Mouse (Mus musculus) MEL (cell line): ENCODE data around the gene Irak2.

Experiments
- BHLHE40 ChIP-seq: IDR thresholded peaks from 2 replicates; pipeline ENCODE4 v1.6.1; 2012; ENCODE audit warnings: low read depth, mild to moderate bottlenecking, inconsistent platforms, low read length, improper control_type of control experiment, borderline replicate concordance
- CTCF ChIP-seq, 3 experiments: IDR thresholded peaks in 2 of 3; conservative IDR thresholded peaks in 1 of 3; 2 replicates each; pipeline ENCODE4 v1.5.1; 2011 to 2012; ENCODE audit warnings: low read length in 3 of 3, low read depth in 2 of 3, mild to moderate bottlenecking in 2 of 3, improper control_type of control experiment in 1 of 3, inconsistent platforms in 1 of 3, mixed read lengths in 1 of 3, moderate library complexity in 1 of 3; ENCODE audit not compliant: control insufficient read depth in 1 of 3, insufficient read depth in 1 of 3, poor library complexity in 1 of 3, severe bottlenecking in 1 of 3
- ETS1 ChIP-seq: IDR thresholded peaks from 2 replicates; pipeline ENCODE4 v1.6.1; 2012; ENCODE audit warnings: low read depth, mild to moderate bottlenecking, inconsistent platforms, low read length, improper control_type of control experiment, moderate library complexity
- NRF1 ChIP-seq: IDR thresholded peaks from 2 replicates; pipeline ENCODE4 v1.6.1; 2014; ENCODE audit warnings: low read depth, mild to moderate bottlenecking, inconsistent platforms, low read length, improper control_type of control experiment, moderate library complexity; ENCODE audit not compliant: poor library complexity, insufficient read depth, severe bottlenecking
- POLR2AphosphoS5 ChIP-seq: IDR thresholded peaks from 2 replicates; pipeline ENCODE4 v1.6.1; 2012; ENCODE audit warnings: low read depth, borderline replicate concordance, mild to moderate bottlenecking, inconsistent platforms, low read length, moderate library complexity, mixed read lengths
- RCOR1 ChIP-seq: IDR thresholded peaks from 2 replicates; pipeline ENCODE4 v1.6.1; 2012; ENCODE audit warnings: low read depth, mild to moderate bottlenecking, inconsistent platforms, low read length, improper control_type of control experiment
- TBP ChIP-seq: IDR thresholded peaks from 2 replicates; pipeline ENCODE4 v1.8.0; 2011; ENCODE audit warnings: low read depth, low read length, improper control_type of control experiment
- TCF12 ChIP-seq: IDR thresholded peaks from 2 replicates; pipeline ENCODE4 v1.6.1; 2014; ENCODE audit warnings: low read depth, mild to moderate bottlenecking, inconsistent platforms, low read length, improper control_type of control experiment, moderate library complexity
- USF1 ChIP-seq: IDR thresholded peaks from 2 replicates; pipeline ENCODE4 v1.6.1; 2014; ENCODE audit warnings: low read depth, mild to moderate bottlenecking, inconsistent platforms, low read length, improper control_type of control experiment, moderate library complexity
- USF2 ChIP-seq, 2 experiments: IDR thresholded peaks; 2 replicates each; pipeline ENCODE4 v1.6.1; 2011 to 2012; ENCODE audit warnings: improper control_type of control experiment in 2 of 2, low read length in 2 of 2, borderline replicate concordance in 1 of 2, inconsistent platforms in 1 of 2, low read depth in 1 of 2, mild to moderate bottlenecking in 1 of 2; ENCODE audit not compliant: insufficient read depth in 1 of 2
- ZMIZ1 ChIP-seq: IDR thresholded peaks from 2 replicates; pipeline ENCODE4 v1.6.1; 2012; ENCODE audit warnings: low read depth, mild to moderate bottlenecking, inconsistent platforms, low read length, improper control_type of control experiment, moderate library complexity

GRCm38 (mm10) chr6:113615489-113615888 lies 22.8 kb upstream of the Irak2 start:
- no peak for TF ChIP-seq NRF1
- TF ChIP-seq TCF12, result no peak
- no peak for TF ChIP-seq RCOR1
- TF ChIP-seq TBP, result no peak
- no peak for TF ChIP-seq ZMIZ1
- TF ChIP-seq CTCF (IDR thresholded peaks at IDR 0.05 in 2 of 3, conservative IDR thresholded peaks at IDR 0.05 in 1 of 3; ENCODE audit: control insufficient read depth in 1 of 3, insufficient read depth in 1 of 3, low read depth in 2 of 3, low read length in 3 of 3, poor library complexity in 1 of 3, severe bottlenecking in 1 of 3), result no peak
- TF ChIP-seq USF1, result no peak
- TF ChIP-seq POLR2AphosphoS5, result no peak
- TF ChIP-seq ETS1, result no peak
- no peak for TF ChIP-seq BHLHE40
- no peak for TF ChIP-seq USF2 (IDR thresholded peaks at IDR 0.05; ENCODE audit: borderline replicate concordance in 1 of 2, insufficient read depth in 1 of 2, low read depth in 1 of 2, low read length in 2 of 2)
